Mouse (Mus musculus): ENCODE data around the gene Camta1. TPM values are rescaled to one million over a fixed set of nuclear protein-coding genes. Genes with fewer than 3 reads are reported as not detected.

The Camta1 gene
- polyA plus RNA-seq, 2 experiments = 7.3 to 32.8 TPM

GRCm38 (mm10) chr4:151306890-151307289 is 554.8 kb downstream of the Camta1 start:
- ATAC-seq (ENCODE audit: insufficient read depth) = no peak
- Histone ChIP-seq H3K9me3 (ENCODE audit: control insufficient read depth, low read length) (no peaks in the 10 kb centered on the region), H3K27ac (no peak overlapping the region), H3K4me2 (ENCODE audit: low read depth) (no peak overlapping the region), H3K36me3 (replicated peaks; ENCODE audit: control insufficient read depth, insufficient read depth, low read depth) (no peaks in the 10 kb centered on the region), H3K4me3 (ENCODE audit: insufficient read depth in 1 of 2, low read depth in 2 of 2, low read length in 2 of 2) (no peak overlapping the region), H3K27me3 (ENCODE audit: control insufficient read depth, insufficient read depth, low read length) (no peaks in the 10 kb centered on the region), H3K4me1 (replicated peaks; ENCODE audit: control insufficient read depth in 2 of 2, insufficient read depth in 2 of 2, low read length in 1 of 2) (no peaks in the 10 kb centered on the region), H3K9ac (replicated peaks) (no peak overlapping the region)
- TF ChIP-seq EP300 (IDR thresholded peaks at IDR 0.05; ENCODE audit: low read depth) = no peak
- TF ChIP-seq CTCF (IDR thresholded peaks at IDR 0.05; ENCODE audit: low read depth) = no peak
- WGBS (ENCODE audit: insufficient replicate concordance) = 81% methylated on average over 11 of the region's 11 CpGs
- DNase-seq (ENCODE audit: low read depth in 3 of 3, low spot score in 3 of 3) = no peak

DNA sequence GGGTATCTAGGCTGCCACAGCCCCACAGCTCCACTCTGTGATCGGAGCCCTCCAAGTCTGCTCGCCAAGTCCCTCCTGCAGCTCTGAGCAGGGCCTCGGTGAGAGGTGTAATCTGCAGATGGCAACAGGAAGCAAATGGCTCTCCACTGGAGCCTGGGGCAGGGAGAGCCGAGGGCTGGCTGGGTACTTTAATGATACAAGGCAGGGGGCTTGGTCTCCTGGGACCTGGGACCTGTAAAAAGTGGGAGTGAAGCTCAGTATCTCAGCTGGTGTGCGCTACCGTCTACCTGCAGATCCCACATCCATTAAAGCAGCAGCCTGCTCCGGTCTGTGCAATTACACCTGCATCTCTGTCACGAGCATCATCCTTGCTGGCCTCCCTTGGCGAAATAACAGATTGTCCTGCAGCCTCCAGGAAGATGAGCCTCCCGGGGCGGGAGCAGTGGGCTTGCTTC is 555.3 kb downstream of the Camta1 start:
- no peak for TF ChIP-seq CTCF (IDR thresholded peaks at IDR 0.05; ENCODE audit: low read depth)

GRCm38 (mm10) chr4:151305761-151306160 is 555.9 kb downstream of the Camta1 start:
- 54% methylated on average over 6 of the region's 6 CpGs for WGBS (ENCODE audit: insufficient replicate concordance)
- no peaks in the 10 kb centered on the region for H3K27me3 ChIP-seq (ENCODE audit: control insufficient read depth, insufficient read depth, low read length)
- no peaks in the 10 kb centered on the region for H3K4me1 ChIP-seq (replicated peaks; ENCODE audit: control insufficient read depth in 2 of 2, insufficient read depth in 2 of 2, low read length in 1 of 2)
- H3K9ac ChIP-seq (replicated peaks) = no peak overlapping the region
- H3K4me2 ChIP-seq (ENCODE audit: low read depth) = no peak overlapping the region
- H3K27ac ChIP-seq = no peak overlapping the region
- no peaks in the 10 kb centered on the region for H3K36me3 ChIP-seq (replicated peaks; ENCODE audit: control insufficient read depth, insufficient read depth, low read depth)
- DNase-seq (ENCODE audit: low read depth in 3 of 3, low spot score in 3 of 3) (no peak), ATAC-seq (ENCODE audit: insufficient read depth) (no peak)
- H3K9me3 ChIP-seq (ENCODE audit: control insufficient read depth, low read length) = no peaks in the 10 kb centered on the region
- H3K4me3 ChIP-seq (ENCODE audit: insufficient read depth in 1 of 2, low read depth in 2 of 2, low read length in 2 of 2) = no peak overlapping the region
- TF ChIP-seq EP300 (IDR thresholded peaks at IDR 0.05; ENCODE audit: low read depth) (no peak), CTCF (IDR thresholded peaks at IDR 0.05; ENCODE audit: low read depth) (no peak)

More for the DNA sequence above, 555.3 kb downstream of the Camta1 start:
- Histone ChIP-seq H3K27ac (no peak overlapping the region), H3K27me3 (ENCODE audit: control insufficient read depth, insufficient read depth, low read length) (no peaks in the 10 kb centered on the region), H3K4me3 (ENCODE audit: insufficient read depth in 1 of 2, low read depth in 2 of 2, low read length in 2 of 2) (no peak overlapping the region), H3K9ac (replicated peaks) (no peak overlapping the region), H3K4me1 (replicated peaks; ENCODE audit: control insufficient read depth in 2 of 2, insufficient read depth in 2 of 2, low read length in 1 of 2) (no peaks in the 10 kb centered on the region), H3K4me2 (ENCODE audit: low read depth) (no peak overlapping the region), H3K9me3 (ENCODE audit: control insufficient read depth, low read length) (no peaks in the 10 kb centered on the region), H3K36me3 (replicated peaks; ENCODE audit: control insufficient read depth, insufficient read depth, low read depth) (no peaks in the 10 kb centered on the region)
- no peak for DNase-seq (ENCODE audit: low read depth in 3 of 3, low spot score in 3 of 3)
- ATAC-seq (ENCODE audit: insufficient read depth) = no peak
- WGBS (ENCODE audit: insufficient replicate concordance) = 40% methylated on average over 11 of the region's 11 CpGs

- Histone ChIP-seq H3K27me3 (ENCODE audit: control insufficient read depth, insufficient read depth, low read length) (no peaks in the 10 kb centered on the region), H3K9ac (replicated peaks) (no peak overlapping the region), H3K4me2 (ENCODE audit: low read depth) (no peak overlapping the region), H3K36me3 (replicated peaks; ENCODE audit: control insufficient read depth, insufficient read depth, low read depth) (no peaks in the 10 kb centered on the region), H3K9me3 (ENCODE audit: control insufficient read depth, low read length) (no peaks in the 10 kb centered on the region), H3K4me1 (replicated peaks; ENCODE audit: control insufficient read depth in 2 of 2, insufficient read depth in 2 of 2, low read length in 1 of 2) (no peaks in the 10 kb centered on the region), H3K4me3 (ENCODE audit: insufficient read depth in 1 of 2, low read depth in 2 of 2, low read length in 2 of 2) (no peak overlapping the region), H3K27ac (no peak overlapping the region)
- TF ChIP-seq CTCF (IDR thresholded peaks at IDR 0.05; ENCODE audit: low read depth) = no peak
- TF ChIP-seq EP300 (IDR thresholded peaks at IDR 0.05; ENCODE audit: low read depth) = no peak
- 56% methylated on average over 3 of the region's 3 CpGs for WGBS (ENCODE audit: insufficient replicate concordance)
- DNase-seq (ENCODE audit: low read depth in 3 of 3, low spot score in 3 of 3) (no peak), ATAC-seq (ENCODE audit: insufficient read depth) (no peak)
These were observed 557.7 kb downstream of the Camta1 start for GRCm38 (mm10) chr4:151303931-151304330.

GRCm38 (mm10) chr4:151303436-151303835 is 558.2 kb downstream of the Camta1 start:
- TF ChIP-seq EP300 (IDR thresholded peaks at IDR 0.05; ENCODE audit: low read depth) (no peak), CTCF (IDR thresholded peaks at IDR 0.05; ENCODE audit: low read depth) (no peak)
- H3K27me3 ChIP-seq (ENCODE audit: control insufficient read depth, insufficient read depth, low read length) = no peaks in the 10 kb centered on the region
- no peaks in the 10 kb centered on the region for H3K36me3 ChIP-seq (replicated peaks; ENCODE audit: control insufficient read depth, insufficient read depth, low read depth)
- no peak overlapping the region for H3K4me2 ChIP-seq (ENCODE audit: low read depth)
- WGBS (ENCODE audit: insufficient replicate concordance) = 52% methylated on average over 5 of the region's 5 CpGs
- no peak for DNase-seq (ENCODE audit: low read depth in 3 of 3, low spot score in 3 of 3)
- no peak for ATAC-seq (ENCODE audit: insufficient read depth)
- H3K9ac ChIP-seq (replicated peaks) = no peak overlapping the region
- H3K4me3 ChIP-seq (ENCODE audit: insufficient read depth in 1 of 2, low read depth in 2 of 2, low read length in 2 of 2) = no peak overlapping the region
- no peaks in the 10 kb centered on the region for H3K4me1 ChIP-seq (replicated peaks; ENCODE audit: control insufficient read depth in 2 of 2, insufficient read depth in 2 of 2, low read length in 1 of 2)
- H3K9me3 ChIP-seq (ENCODE audit: control insufficient read depth, low read length) = no peaks in the 10 kb centered on the region
- no peak overlapping the region for H3K27ac ChIP-seq
